Mouse (Mus musculus): ENCODE measurements around the gene Hist2h2aa1.
"Not testable (repeated sequence)": the region's sequence is repeated elsewhere in the genome, so short reads cannot be mapped to it uniquely, and the experiment has no call there.

Hist2h2aa1 gene

GRCm38 (mm10) chr3:96254683-96255355 lies 9.5 kb downstream of the Hist2h2aa1 start:
- no peak for DNase-seq (ENCODE audit: low read depth)

- no peak for DNase-seq (ENCODE audit: low read depth)
Measured at GRCm38 (mm10) chr3:96255926-96256593, 10.8 kb downstream of the Hist2h2aa1 start.

GRCm38 (mm10) chr3:96257190-96257589 lies 11.9 kb downstream of the Hist2h2aa1 start:
- DNase-seq (ENCODE audit: low read depth): no peak

GRCm38 (mm10) chr3:96260220-96260619 lies 14.9 kb downstream of the Hist2h2aa1 start:
- DNase-seq (ENCODE audit: low read depth): peak; percentile 61

- DNase-seq (ENCODE audit: low read depth): peak; percentile 42
Measured at GRCm38 (mm10) chr3:96261623-96262022, 16.3 kb downstream of the Hist2h2aa1 start.

GRCm38 (mm10) chr3:96262216-96262875 lies 17.0 kb downstream of the Hist2h2aa1 start:
- DNase-seq (ENCODE audit: low read depth): peak; percentile 91

- peak; percentile 97 for DNase-seq (ENCODE audit: low read depth)
Measured at GRCm38 (mm10) chr3:96262979-96263550, 17.8 kb downstream of the Hist2h2aa1 start, which contains the start of gene Hist2h4. Hist2h4 (minus strand) TSS chr3:96263311.

- peak; percentile 65 for DNase-seq (ENCODE audit: low read depth)
Measured at GRCm38 (mm10) chr3:96263558-96264403, 18.5 kb downstream of the Hist2h2aa1 start.

- peak; percentile 37 for DNase-seq (ENCODE audit: low read depth)
Measured at GRCm38 (mm10) chr3:96264404-96264949, 19.2 kb downstream of the Hist2h2aa1 start.

GRCm38 (mm10) chr3:96266132-96266710 lies 20.9 kb downstream of the Hist2h2aa1 start:
- DNase-seq (ENCODE audit: low read depth): no peak

- no peak for DNase-seq (ENCODE audit: low read depth)
Measured at GRCm38 (mm10) chr3:96267541-96267940, 22.2 kb downstream of the Hist2h2aa1 start.

GRCm38 (mm10) chr3:96268051-96268775 lies 22.9 kb downstream of the Hist2h2aa1 start, which contains the start of gene Hist2h3b:
Hist2h3b (plus strand) TSS chr3:96268654.
- DNase-seq (ENCODE audit: low read depth): peak; percentile 91

GRCm38 (mm10) chr3:96268776-96269378 lies 23.6 kb downstream of the Hist2h2aa1 start:
- not testable (repeated sequence) for DNase-seq (ENCODE audit: low read depth)

- peak; percentile 97 for DNase-seq (ENCODE audit: low read depth)
Measured at GRCm38 (mm10) chr3:96269511-96270474, 24.5 kb downstream of the Hist2h2aa1 start, which contains the start of gene Hist2h2bb. Hist2h2bb (plus strand) TSS chr3:96269752.

GRCm38 (mm10) chr3:96273591-96274465 lies 28.5 kb downstream of the Hist2h2aa1 start:
- peak; percentile 61 for DNase-seq (ENCODE audit: low read depth)

- peak; percentile 92 for DNase-seq (ENCODE audit: low read depth)
Measured at GRCm38 (mm10) chr3:96277428-96277799, 32.1 kb downstream of the Hist2h2aa1 start.

Data from NIH3T3 (cell line).